Mouse (Mus musculus) midbrain, embryonic 13.5 days (tissue): ENCODE results near the gene Pip5k1c. TPM values are rescaled to one million over a fixed set of nuclear protein-coding genes. Genes with fewer than 3 reads are reported as not detected.

ENCODE experiments used
- ATAC-seq: fragments of 200-750 bp; cut with Nextera tagmentation; 2 replicates; pipeline ENCODE4 v1.8.0; 2017; ENCODE audit warnings: mild to moderate bottlenecking, moderate TSS enrichment, moderate library complexity
- H3K27ac ChIP-seq: fragments of 300-500 bp; sonication (generic); 2 replicates; pipeline ENCODE4 v1.5.1; 2015; ENCODE audit warnings: inconsistent platforms, mild to moderate bottlenecking, moderate library complexity
- H3K27me3 ChIP-seq: fragments of 300-500 bp; sonication (generic); 2 replicates; pipeline ENCODE4 v1.6.1; 2015; ENCODE audit warnings: mild to moderate bottlenecking, inconsistent platforms
- H3K36me3 ChIP-seq: fragments of 300-500 bp; sonication (generic); 2 replicates; pipeline ENCODE4 v1.6.1; 2015; ENCODE audit warnings: mild to moderate bottlenecking, inconsistent platforms
- H3K4me1 ChIP-seq: fragments of 300-500 bp; sonication (generic); replicated peaks from 2 replicates; pipeline ENCODE4 v1.6.1; 2015; ENCODE audit warnings: inconsistent platforms
- H3K4me2 ChIP-seq: fragments of 300-500 bp; sonication (generic); replicated peaks from 2 replicates; pipeline ENCODE4 v1.6.1; 2015; ENCODE audit warnings: moderate library complexity, mild to moderate bottlenecking, inconsistent platforms
- H3K4me3 ChIP-seq: fragments of 300-500 bp; sonication (generic); replicated peaks from 2 replicates; pipeline ENCODE4 v1.5.1; 2015; ENCODE audit warnings: mild to moderate bottlenecking, inconsistent platforms
- H3K9ac ChIP-seq: fragments of 300-500 bp; sonication (generic); replicated peaks from 2 replicates; pipeline ENCODE4 v1.6.1; 2015; ENCODE audit warnings: mild to moderate bottlenecking, inconsistent platforms
- H3K9me3 ChIP-seq: fragments of 300-500 bp; sonication (generic); 2 replicates; pipeline ENCODE4 v1.6.1; 2016; ENCODE audit warnings: mild to moderate bottlenecking, inconsistent platforms
- WGBS: fragments of 180-500 bp; shearing (Covaris S2); methylation state at CpG from one replicate; pipeline ENCODE4 v1.1.7; 2015; 5-methylcytosine and 5-hydroxymethylcytosine counted together
- polyA plus RNA-seq: library from polyadenylated mRNA; unstranded; fragments of >200 nt; fragmentation: Nextera tagmentation; extraction: Ambion mirVana; gene quantifications from 2 replicates; pipeline ENCODE4 v1.2.1, GENCODE M21; 2015

Pip5k1c gene
- polyA plus RNA-seq, 1 experiment from 2014 or later, result 99.6 TPM

GRCm38 (mm10) chr10:81285694-81286450, 6.9 kb upstream of the Pip5k1c start:
- Histone ChIP-seq H3K27me3 (peaks cover 42% of the 10 kb centered on the region), H3K4me2 (peak overlapping the region; percentile 73), H3K4me3 (peak overlapping the region; percentile 49), H3K36me3 (no peaks in the 10 kb centered on the region), H3K27ac (no peak overlapping the region), H3K9ac (peak overlapping the region; percentile 69), H3K4me1 (peaks cover 21% of the 10 kb centered on the region), H3K9me3 (no peaks in the 10 kb centered on the region)
- 2% methylated on average over 50 of the region's 54 CpGs for WGBS
- ATAC-seq, result peak; percentile 78

- H3K27me3 ChIP-seq, result peaks cover 49% of the 10 kb centered on the region
- no peak for ATAC-seq
- WGBS, result 54% methylated on average over 6 of the region's 6 CpGs
- H3K4me3 ChIP-seq, result no peak overlapping the region
- no peaks in the 10 kb centered on the region for H3K36me3 ChIP-seq
- no peak overlapping the region for H3K9ac ChIP-seq
- peak overlapping the region; percentile 73; the same call in 1 of the 2 replicates for H3K4me2 ChIP-seq
- H3K9me3 ChIP-seq, result no peaks in the 10 kb centered on the region
- no peak overlapping the region for H3K27ac ChIP-seq
- H3K4me1 ChIP-seq, result peaks cover 25% of the 10 kb centered on the region
Measured at GRCm38 (mm10) chr10:81286586-81286985, 6.2 kb upstream of the Pip5k1c start.

- ATAC-seq, result no peak
- no peak overlapping the region for H3K27ac ChIP-seq
- no peaks in the 10 kb centered on the region for H3K36me3 ChIP-seq
- no peak overlapping the region for H3K9ac ChIP-seq
- H3K27me3 ChIP-seq, result peaks cover 49% of the 10 kb centered on the region
- H3K4me1 ChIP-seq, result peaks cover 25% of the 10 kb centered on the region
- no peak overlapping the region for H3K4me3 ChIP-seq
- 64% methylated on average over 8 of the region's 8 CpGs for WGBS
- no peak overlapping the region for H3K4me2 ChIP-seq
- H3K9me3 ChIP-seq, result no peaks in the 10 kb centered on the region
Measured at GRCm38 (mm10) chr10:81287513-81288157, 5.1 kb upstream of the Pip5k1c start.

- H3K4me2 ChIP-seq, result no peak overlapping the region
- peaks cover 45% of the 10 kb centered on the region for H3K27me3 ChIP-seq
- no peaks in the 10 kb centered on the region for H3K9me3 ChIP-seq
- no peak overlapping the region for H3K4me3 ChIP-seq
- H3K4me1 ChIP-seq, result peaks cover 25% of the 10 kb centered on the region
- no peaks in the 10 kb centered on the region for H3K36me3 ChIP-seq
- H3K27ac ChIP-seq, result no peak overlapping the region
- 33% methylated on average over 6 of the region's 6 CpGs for WGBS
- H3K9ac ChIP-seq, result no peak overlapping the region
- ATAC-seq, result no peak
Measured at GRCm38 (mm10) chr10:81288601-81289000, 4.2 kb upstream of the Pip5k1c start.

- WGBS, result 5% methylated on average over 7 of the region's 7 CpGs
- Histone ChIP-seq H3K27me3 (peaks cover 38% of the 10 kb centered on the region), H3K4me2 (no peak overlapping the region), H3K9me3 (no peaks in the 10 kb centered on the region), H3K36me3 (no peaks in the 10 kb centered on the region), H3K27ac (no peak overlapping the region), H3K4me3 (no peak overlapping the region), H3K9ac (no peak overlapping the region), H3K4me1 (peaks cover 30% of the 10 kb centered on the region)
- no peak for ATAC-seq
Measured at GRCm38 (mm10) chr10:81289278-81289677, 3.5 kb upstream of the Pip5k1c start.

GRCm38 (mm10) chr10:81289811-81290210, 3.0 kb upstream of the Pip5k1c start:
- Histone ChIP-seq H3K27ac (no peak overlapping the region), H3K4me3 (no peak overlapping the region), H3K4me2 (no peak overlapping the region), H3K27me3 (peaks cover 33% of the 10 kb centered on the region), H3K9me3 (no peaks in the 10 kb centered on the region), H3K4me1 (peaks cover 34% of the 10 kb centered on the region), H3K36me3 (no peaks in the 10 kb centered on the region), H3K9ac (no peak overlapping the region)
- no peak for ATAC-seq
- 61% methylated on average over 14 of the region's 14 CpGs for WGBS

- H3K4me2 ChIP-seq, result no peak overlapping the region
- no peaks in the 10 kb centered on the region for H3K36me3 ChIP-seq
- no peak for ATAC-seq
- H3K4me1 ChIP-seq, result peaks cover 37% of the 10 kb centered on the region
- H3K4me3 ChIP-seq, result no peak overlapping the region
- peaks cover 26% of the 10 kb centered on the region for H3K27me3 ChIP-seq
- WGBS, result 14% methylated on average over 24 of the region's 24 CpGs
- H3K9ac ChIP-seq, result 0 out of 2 replicates have a peak overlapping the region, but pooled peaks have one; percentile 39
- H3K9me3 ChIP-seq, result no peaks in the 10 kb centered on the region
- H3K27ac ChIP-seq, result no peak overlapping the region
Measured at GRCm38 (mm10) chr10:81290698-81291460, 1.9 kb upstream of the Pip5k1c start.

- H3K9ac ChIP-seq, result 0 out of 2 replicates have a peak within 1 kb of the TSS, but pooled peaks have one; percentile 39
- H3K4me1 ChIP-seq, result peaks cover 41% of the 10 kb centered on the region
- H3K4me2 ChIP-seq, result 0 out of 2 replicates have a peak within 1 kb of the TSS, but pooled peaks have one; percentile 93
- H3K4me3 ChIP-seq, result peak within 1 kb of the TSS; percentile 87
- H3K9me3 ChIP-seq, result no peaks in the 10 kb centered on the region
- ATAC-seq, result no peak
- peaks cover 26% of the 10 kb centered on the region for H3K27me3 ChIP-seq
- peaks cover 4% of the 10 kb centered on the region; the same call in 1 of the 2 replicates for H3K36me3 ChIP-seq
- no peak within 1 kb of the TSS for H3K27ac ChIP-seq
- WGBS, result 80% methylated on average over 9 of the region's 9 CpGs
Measured at GRCm38 (mm10) chr10:81291511-81292104, 1.2 kb upstream of the Pip5k1c start, which contains the start of gene Tjp3. Gene Tjp3, minus strand, starts transcription at chr10:81291581.

GRCm38 (mm10) chr10:81293334-81294030, 719 bp downstream of the Pip5k1c start:
- WGBS, result 4% methylated on average over 24 of the region's 25 CpGs
- H3K4me1 ChIP-seq, result peaks cover 42% of the 10 kb centered on the region
- H3K27ac ChIP-seq, result peak overlapping the region; percentile 91

GRCm38 (mm10) chr10:81294442-81294841, 1.7 kb downstream of the Pip5k1c start:
- Histone ChIP-seq H3K27ac (no peak overlapping the region), H3K9ac (peak overlapping the region; percentile 93), H3K4me3 (peak overlapping the region; percentile 87), H3K36me3 (peaks cover 5% of the 10 kb centered on the region; the same call in 1 of the 2 replicates), H3K4me1 (peaks cover 42% of the 10 kb centered on the region), H3K4me2 (peak overlapping the region; percentile 93), H3K27me3 (peaks cover 22% of the 10 kb centered on the region), H3K9me3 (no peaks in the 10 kb centered on the region)
- no peak for ATAC-seq
- WGBS, result 66% methylated on average over 8 of the region's 8 CpGs

More at GRCm38 (mm10) chr10:81293334-81294030, 719 bp downstream of the Pip5k1c start:
- H3K4me2 ChIP-seq, result peak overlapping the region; percentile 93
- no peak; the same call in 1 of the 2 replicates for ATAC-seq
- peak overlapping the region; percentile 87 for H3K4me3 ChIP-seq
- H3K27me3 ChIP-seq, result peaks cover 23% of the 10 kb centered on the region
- no peaks in the 10 kb centered on the region for H3K9me3 ChIP-seq
- peaks cover 5% of the 10 kb centered on the region; the same call in 1 of the 2 replicates for H3K36me3 ChIP-seq
- peak overlapping the region; percentile 93 for H3K9ac ChIP-seq

GRCm38 (mm10) chr10:81295185-81295584, 2.4 kb downstream of the Pip5k1c start:
- H3K9me3 ChIP-seq, result no peaks in the 10 kb centered on the region
- 0 out of 2 replicates have a peak overlapping the region, but pooled peaks have one; percentile 2 for H3K4me3 ChIP-seq
- 0 out of 2 replicates have a peak overlapping the region, but pooled peaks have one; percentile 93 for H3K4me2 ChIP-seq
- no peak for ATAC-seq
- H3K27ac ChIP-seq, result no peak overlapping the region
- H3K9ac ChIP-seq, result no peak overlapping the region
- peaks cover 44% of the 10 kb centered on the region for H3K4me1 ChIP-seq
- 90% methylated on average over 6 of the region's 6 CpGs for WGBS
- peaks cover 14% of the 10 kb centered on the region for H3K27me3 ChIP-seq
- peaks cover 5% of the 10 kb centered on the region; the same call in 1 of the 2 replicates for H3K36me3 ChIP-seq
